Mouse (Mus musculus) lung, postnatal 4 days (tissue): ENCODE measurements at regions not wholly inside any gene's neighbourhood (a gene's known extent, or its start where the extent isn't known, plus 50 kb on each side); places are given as distances from the start of the nearest gene placed in this dataset.
A peak's percentile ranks its signal among the peaks of the same experiment; 100 is the strongest.

Experiments
- DNase-seq, 2 experiments: peaks; one replicate each; pipeline ENCODE4 v3.0.0; 2021

DNA sequence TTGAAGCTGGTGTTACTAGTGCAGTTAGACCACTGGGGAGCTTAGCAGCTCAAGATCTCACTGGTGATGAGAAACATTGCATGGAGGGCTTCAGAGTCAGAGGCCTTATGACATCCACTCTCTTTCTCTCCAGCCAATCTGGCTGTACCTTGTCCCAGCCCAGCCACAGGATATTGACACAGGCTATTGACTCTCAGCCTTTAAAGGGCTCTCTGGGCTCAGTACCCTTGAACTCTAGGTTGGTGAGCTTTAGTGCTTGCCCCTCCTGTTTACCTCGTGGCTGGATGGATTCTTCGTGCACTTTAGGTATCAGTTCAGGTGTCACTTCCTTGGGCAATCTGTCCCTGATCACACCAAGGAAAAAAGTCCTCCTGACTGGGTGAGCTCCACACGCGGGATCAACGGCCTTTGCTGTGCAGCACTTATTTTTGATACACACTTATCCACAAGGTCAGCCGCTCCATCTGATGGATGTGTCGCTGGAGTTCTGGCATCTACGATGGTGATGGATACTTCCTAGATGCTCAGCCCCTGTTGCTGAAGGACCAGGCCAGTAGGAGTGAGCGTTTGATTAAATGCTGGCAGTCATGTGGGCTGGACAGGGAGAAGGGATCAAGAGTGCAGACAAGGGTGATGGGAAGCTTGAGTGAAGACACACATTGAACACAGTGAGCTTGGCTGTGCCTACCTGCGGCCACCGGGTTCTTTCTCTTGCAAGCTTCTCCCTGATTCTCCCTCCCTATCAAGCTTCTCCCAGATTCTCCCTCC lies 177.7 kb downstream of the Snx10 start:
- no peak for DNase-seq

DNA sequence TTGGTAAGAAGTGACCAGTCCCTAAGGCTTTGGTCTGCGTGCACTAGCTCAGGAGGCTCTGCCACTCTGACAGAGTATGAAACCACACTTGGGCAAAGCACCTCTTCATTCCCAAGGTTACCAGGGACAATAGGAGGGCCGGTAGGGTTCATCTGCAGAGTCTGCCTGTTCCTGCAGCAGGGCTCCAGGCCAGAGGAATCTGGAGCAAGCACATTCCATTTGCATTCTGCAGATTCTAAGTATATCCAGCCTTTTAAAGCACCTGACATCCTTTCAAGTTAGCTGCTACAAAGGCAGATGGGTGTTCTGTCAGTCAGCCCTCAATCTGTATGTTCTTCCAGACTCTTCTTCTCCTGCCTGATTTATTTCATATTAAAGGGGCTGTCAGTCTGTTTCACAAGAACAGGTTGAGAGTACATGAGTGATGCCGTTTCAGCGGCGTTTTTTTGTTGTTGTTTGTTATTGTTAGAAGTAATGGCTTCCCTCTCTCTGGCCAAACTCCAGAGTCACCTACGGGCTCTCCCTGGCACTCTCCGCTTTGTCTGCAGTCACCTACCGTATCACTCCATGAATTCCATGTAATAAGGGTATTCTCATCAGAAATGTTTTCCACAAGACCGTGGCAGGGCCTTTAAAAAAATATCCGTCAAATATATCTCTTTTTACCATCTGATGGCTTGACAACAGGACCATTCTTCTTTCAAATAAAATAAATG lies 178.9 kb downstream of the Snx10 start:
- peak; percentile 11 to 46 for DNase-seq

GRCm38 (mm10) chr6:51708011-51708410 lies 184.3 kb downstream of the Snx10 start:
- DNase-seq = no peak

DNA sequence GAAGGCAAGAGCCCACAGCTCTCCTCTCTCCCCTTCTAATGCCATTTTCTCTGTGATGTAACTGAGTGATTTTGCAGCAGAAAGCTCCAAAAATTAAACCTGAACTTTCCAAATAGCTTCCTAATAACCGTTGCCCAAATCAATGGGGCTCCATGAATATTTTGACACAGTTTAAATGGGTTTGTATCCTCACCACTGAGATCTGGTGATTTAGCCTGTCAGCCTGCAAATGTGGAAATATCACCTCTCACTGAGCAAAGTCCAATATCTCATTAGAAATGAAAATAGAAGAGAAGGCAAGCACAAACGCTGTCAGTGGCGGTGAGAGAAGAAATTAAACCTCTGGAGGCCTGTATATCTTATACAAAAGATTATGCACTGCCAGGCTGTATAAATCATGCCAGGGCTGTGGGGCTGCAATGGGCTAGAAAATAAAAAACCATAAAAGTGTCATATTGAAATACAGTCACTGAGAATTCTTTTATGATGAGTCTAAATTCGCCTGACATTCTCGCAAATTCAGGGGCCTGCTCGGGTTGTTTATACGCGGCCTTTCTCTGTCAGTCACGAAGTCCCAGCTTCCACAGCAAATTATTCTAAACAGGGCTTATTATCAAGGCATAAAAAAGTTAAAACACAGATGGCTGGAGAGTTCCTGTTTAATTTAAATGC lies 185.1 kb downstream of the Snx10 start:
- DNase-seq = no peak

GRCm38 (mm10) chr6:51709340-51710067 lies 185.8 kb downstream of the Snx10 start:
- peak; percentile 30 to 42 for DNase-seq

DNA sequence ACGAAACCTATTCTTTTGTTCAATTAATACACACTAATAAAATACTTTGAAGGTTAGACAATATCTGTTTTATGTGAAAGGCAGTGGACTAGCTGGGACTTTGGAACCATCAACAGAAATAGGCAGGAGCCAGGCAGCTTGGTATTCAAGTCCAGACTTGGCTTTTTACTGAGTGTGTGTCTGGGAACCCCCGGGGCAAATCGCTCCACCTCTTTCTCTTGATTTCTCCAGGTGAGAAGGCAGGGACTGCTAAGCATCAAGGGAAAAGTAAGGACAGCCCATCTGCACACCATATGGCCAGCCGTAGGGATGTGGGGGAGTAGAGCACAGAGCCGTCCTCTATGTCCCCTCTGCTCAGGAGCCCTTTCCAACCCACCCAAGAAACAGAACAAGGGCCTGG lies 186.5 kb downstream of the Snx10 start:
- no peak for DNase-seq

- DNase-seq = peak; percentile 45 to 66
These were observed 187.4 kb downstream of the Snx10 start for GRCm38 (mm10) chr6:51710926-51711615.

- DNase-seq = no peak
These were observed 187.9 kb downstream of the Snx10 start for GRCm38 (mm10) chr6:51711616-51711970.

GRCm38 (mm10) chr6:51715158-51715840 lies 191.6 kb downstream of the Snx10 start:
- no peak for DNase-seq

DNA sequence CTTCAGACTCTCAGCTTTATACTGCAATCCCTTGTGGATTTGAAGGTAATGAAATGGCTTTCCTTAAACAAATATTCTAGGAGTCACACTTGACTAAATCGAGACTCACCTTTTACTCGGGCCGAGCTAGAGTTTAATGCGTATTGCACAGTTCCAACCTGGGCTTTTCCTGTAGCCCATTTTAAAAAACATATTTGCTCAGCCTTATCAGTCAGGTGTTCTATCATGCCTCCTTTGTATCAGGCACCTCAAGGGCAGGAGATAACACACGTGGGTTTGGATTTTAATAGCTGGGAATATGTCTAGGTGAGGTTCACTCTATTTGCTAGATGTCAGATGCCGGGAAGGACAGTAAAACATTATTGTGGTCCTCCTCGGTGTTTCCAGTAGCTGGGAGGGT lies 193.7 kb downstream of the Snx10 start:
- DNase-seq = no peak

DNA sequence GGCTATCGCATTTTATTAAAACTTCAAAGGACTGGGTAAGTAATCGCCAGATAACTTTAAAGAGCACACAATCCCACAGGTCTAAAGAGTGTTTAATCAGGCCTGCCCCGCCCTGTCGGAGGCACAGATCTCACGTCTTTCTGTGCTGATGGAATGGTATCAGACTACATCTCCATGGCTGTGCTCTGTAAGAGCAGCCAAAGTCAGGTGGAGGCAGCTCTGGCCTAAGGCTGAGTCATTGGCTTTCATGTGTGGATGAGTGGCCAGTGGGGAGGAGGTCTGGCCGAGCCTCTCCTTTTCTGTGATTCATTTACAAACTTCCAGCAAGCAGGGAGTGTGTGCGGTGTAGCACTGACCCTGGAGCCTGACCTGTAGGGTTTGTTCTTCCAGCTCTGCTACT lies 197.0 kb downstream of the Snx10 start:
- peak; percentile 34 to 69 for DNase-seq

DNA sequence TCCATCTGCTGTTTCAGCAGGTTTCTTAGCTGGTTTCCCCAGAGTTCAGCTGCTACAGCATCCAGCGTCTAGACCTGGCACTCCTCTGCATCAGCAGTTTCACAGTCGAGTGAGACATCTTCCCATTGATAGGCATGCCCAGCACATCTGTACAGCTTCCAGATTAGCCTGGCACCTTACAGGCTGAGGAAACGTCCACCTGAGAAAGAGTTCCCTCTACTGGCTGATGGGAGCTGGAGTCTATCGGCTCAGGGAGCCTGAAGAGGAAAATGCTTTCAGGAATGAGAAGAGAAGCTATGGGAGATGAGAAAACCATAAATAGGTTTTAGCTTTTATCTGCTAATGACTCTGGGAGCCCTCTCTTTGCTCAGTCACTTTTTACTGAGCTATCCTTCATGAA lies 199.4 kb downstream of the Snx10 start:
- peak in 1 of 2 experiments; percentile 19 for DNase-seq

DNA sequence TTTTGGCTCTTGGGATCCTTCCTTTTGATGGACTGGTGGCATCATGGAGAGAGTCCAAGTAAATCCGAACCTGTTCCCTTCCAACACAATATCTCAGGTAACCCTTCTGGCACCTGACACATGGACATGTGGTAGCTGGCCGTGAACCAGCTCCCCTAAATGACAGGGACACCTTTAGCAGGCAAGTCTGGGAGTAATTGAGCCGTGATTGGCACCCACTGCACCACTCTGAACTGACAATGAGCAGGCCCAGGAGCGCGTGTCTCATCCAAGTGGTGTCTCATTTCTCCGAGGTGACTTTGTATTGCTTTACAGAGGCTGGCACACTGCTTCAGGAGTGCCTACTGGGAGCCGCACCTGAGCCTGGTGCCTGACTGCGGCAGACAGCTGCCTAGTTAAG lies 203.5 kb downstream of the Snx10 start:
- no peak for DNase-seq

GRCm38 (mm10) chr6:51728816-51729562 lies 205.3 kb downstream of the Snx10 start:
- no peak for DNase-seq

GRCm38 (mm10) chr6:51730564-51731351 lies 207.1 kb downstream of the Snx10 start:
- DNase-seq = no peak

DNA sequence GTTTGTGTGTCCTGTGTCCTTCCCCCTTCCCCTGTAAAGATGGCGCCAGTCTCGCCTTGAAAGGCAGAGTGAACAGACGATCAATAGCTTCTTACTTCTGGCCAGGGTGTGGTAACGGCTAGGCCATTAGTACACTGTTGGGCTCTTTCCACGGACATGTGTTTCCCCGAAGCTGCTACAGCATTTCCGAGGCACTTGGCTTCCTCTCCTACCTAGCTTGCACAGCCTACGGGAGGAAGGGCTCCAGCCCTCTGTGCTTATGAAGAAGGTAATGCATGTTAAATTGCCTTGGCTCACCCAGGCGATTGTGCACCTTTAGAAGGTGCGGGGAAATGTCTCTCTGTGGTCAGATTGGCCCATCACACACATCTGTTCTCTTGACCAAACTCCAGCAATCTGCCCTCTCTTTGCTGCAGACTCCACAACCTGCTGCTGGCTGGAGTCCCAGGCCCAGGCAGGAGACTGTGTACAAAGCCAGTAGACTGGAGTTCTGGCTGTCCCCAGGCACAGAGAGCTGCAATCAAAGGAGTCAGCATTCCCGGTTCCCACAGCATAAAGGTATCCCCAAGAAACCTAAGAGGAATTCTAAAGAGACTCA lies 208.7 kb downstream of the Snx10 start:
- DNase-seq = no peak

GRCm38 (mm10) chr6:51736051-51736450 lies 212.3 kb downstream of the Snx10 start:
- DNase-seq = no peak

DNA sequence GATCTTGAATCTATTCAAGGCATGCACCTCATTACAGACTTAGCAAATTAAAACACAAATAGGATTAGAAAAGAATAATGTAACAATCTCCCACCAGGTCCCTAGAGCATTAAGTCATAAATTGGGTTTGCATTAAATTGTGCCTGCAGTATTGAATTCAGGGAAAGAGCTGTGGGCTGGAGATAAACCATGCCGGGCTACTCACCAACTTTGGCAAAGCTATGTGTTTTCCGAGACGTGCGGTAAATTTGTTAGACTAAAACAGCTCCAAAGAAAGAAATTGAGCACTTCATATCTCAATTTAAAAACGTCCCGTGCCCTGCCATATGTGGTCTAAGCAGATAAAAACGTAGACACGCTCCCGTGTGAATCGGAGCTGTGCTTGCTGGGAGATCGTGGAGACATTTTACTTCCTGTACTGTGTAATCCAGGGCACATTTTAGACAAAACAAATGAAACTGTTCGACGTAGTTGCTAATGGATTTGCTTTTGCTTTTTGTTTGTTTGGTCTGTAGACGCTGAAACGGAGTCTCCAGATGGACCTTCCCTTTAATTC lies 219.5 kb downstream of the Snx10 start:
- no peak for DNase-seq

DNA sequence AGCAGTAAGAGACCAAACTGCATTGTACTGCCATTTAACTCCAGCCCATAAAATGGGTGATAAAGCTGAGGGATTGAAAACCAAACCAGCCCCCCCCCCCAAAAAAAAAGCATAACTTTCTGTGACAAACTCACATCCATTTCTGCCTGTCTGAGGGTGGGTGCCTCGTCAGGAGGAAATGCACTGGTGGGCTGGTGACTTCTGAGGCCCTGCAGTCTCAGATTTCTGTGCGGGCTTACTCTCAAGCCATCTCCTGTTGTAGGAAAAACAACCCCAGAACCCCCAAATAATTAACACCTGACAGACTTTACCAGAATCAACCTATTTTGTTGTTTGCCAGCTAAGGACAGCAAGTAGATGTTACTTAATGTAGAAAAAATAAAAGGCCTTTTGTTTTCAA lies 220.9 kb downstream of the Snx10 start:
- no peak for DNase-seq

DNA sequence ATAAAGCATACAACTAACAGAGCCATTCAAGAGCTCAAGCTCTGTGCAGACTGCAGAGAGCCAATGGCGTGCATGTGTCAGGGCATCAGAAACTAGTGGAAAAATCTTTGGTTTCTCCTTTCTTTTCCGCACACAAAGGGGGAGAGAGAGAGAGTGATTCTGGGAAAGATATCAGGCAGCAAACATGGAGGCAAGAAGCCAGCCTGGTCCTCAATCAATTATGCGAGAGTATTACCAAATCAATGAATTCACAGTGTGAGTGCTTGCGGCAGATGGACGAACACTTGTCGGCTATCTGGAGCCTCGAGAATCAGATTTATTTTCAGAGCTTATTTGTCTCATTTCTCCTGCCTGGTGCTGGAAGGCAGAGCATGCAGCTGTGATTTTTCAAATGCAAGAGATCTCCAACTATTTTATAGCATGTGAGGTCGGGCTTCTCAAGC lies 230.6 kb downstream of the Snx10 start:
- DNase-seq = no peak
